Mouse (Mus musculus) cerebellum, adult 8-10 months (tissue): Measurements from ENCODE around the gene Tns2.

ENCODE experiments used
- DNase-seq: peaks from one replicate; pipeline ENCODE4 v3.0.0; 2022

The Tns2 gene

GRCm38 (mm10) chr15:102092222-102092621 lies 8.0 kb upstream of the Tns2 start:
- no peak for DNase-seq

- DNase-seq, result no peak
Observed at GRCm38 (mm10) chr15:102094157-102094556, 6.1 kb upstream of the Tns2 start.

- DNase-seq, result no peak
Observed at GRCm38 (mm10) chr15:102094988-102095387, 5.2 kb upstream of the Tns2 start.

- DNase-seq, result no peak
Observed at GRCm38 (mm10) chr15:102097147-102097915, 2.9 kb upstream of the Tns2 start.

GRCm38 (mm10) chr15:102097991-102098555 lies 2.1 kb upstream of the Tns2 start:
- DNase-seq, result no peak

- DNase-seq, result no peak
Observed at GRCm38 (mm10) chr15:102099260-102099659, 953 bp upstream of the Tns2 start.

- no peak for DNase-seq
Observed at GRCm38 (mm10) chr15:102099771-102100160, 447 bp upstream of the Tns2 start.

GRCm38 (mm10) chr15:102100996-102101671 lies 921 bp downstream of the Tns2 start:
- DNase-seq, result peak; percentile 26

- no peak for DNase-seq
Observed at GRCm38 (mm10) chr15:102101672-102102541, 1.7 kb downstream of the Tns2 start.

GRCm38 (mm10) chr15:102102548-102103121 lies 2.4 kb downstream of the Tns2 start:
- DNase-seq, result no peak

- peak; percentile 8 for DNase-seq
Observed at GRCm38 (mm10) chr15:102103371-102103946, 3.2 kb downstream of the Tns2 start.

- DNase-seq, result peak; percentile 15
Observed at GRCm38 (mm10) chr15:102103947-102104555, 3.8 kb downstream of the Tns2 start.

- no peak for DNase-seq
Observed at GRCm38 (mm10) chr15:102105360-102105759, 5.1 kb downstream of the Tns2 start.

- no peak for DNase-seq
Observed at GRCm38 (mm10) chr15:102105764-102106730, 5.8 kb downstream of the Tns2 start.

GRCm38 (mm10) chr15:102106754-102107456 lies 6.7 kb downstream of the Tns2 start:
- no peak for DNase-seq

- DNase-seq, result peak; percentile 82
Observed at GRCm38 (mm10) chr15:102107689-102108573, 7.7 kb downstream of the Tns2 start.

GRCm38 (mm10) chr15:102108651-102109525 lies 8.7 kb downstream of the Tns2 start:
- DNase-seq, result peak; percentile 84

- DNase-seq, result no peak
Observed at GRCm38 (mm10) chr15:102110271-102110670, 10.1 kb downstream of the Tns2 start.
